Mouse (Mus musculus): ENCODE data around the gene Bnip2. TPM values are rescaled to one million over a fixed set of nuclear protein-coding genes. Genes with fewer than 3 reads are reported as not detected.
A peak's percentile ranks its signal among the peaks of the same experiment; 100 is the strongest.

Gene Bnip2
- polyA plus RNA-seq, 1 experiment = 65.6 TPM

- H3K4me3 ChIP-seq (ENCODE audit: low read depth, low read length) = no peak overlapping the region
- H3K9me3 ChIP-seq (replicated peaks; ENCODE audit: control insufficient read depth, insufficient read depth, low read length, poor library complexity, severe bottlenecking) = no peaks in the 10 kb centered on the region
- TF ChIP-seq CTCF (IDR thresholded peaks at IDR 0.05; ENCODE audit: low read depth, low read length) = no peak
- no peak for TF ChIP-seq POLR2A (IDR thresholded peaks at IDR 0.05; ENCODE audit: insufficient read depth, low read length)
- TF ChIP-seq EP300 (IDR thresholded peaks at IDR 0.05; ENCODE audit: insufficient read depth, low read depth, low read length) = no peak
- no peaks in the 10 kb centered on the region for H3K4me1 ChIP-seq (ENCODE audit: control insufficient read depth, insufficient read depth, low read length)
- H3K36me3 ChIP-seq (ENCODE audit: control insufficient read depth, insufficient read depth, low read length, poor library complexity, severe bottlenecking) = no peaks in the 10 kb centered on the region
- H3K9ac ChIP-seq (ENCODE audit: low read depth, poor library complexity, severe bottlenecking) = no peak overlapping the region
- H3K27ac ChIP-seq (ENCODE audit: insufficient read depth, low read length) = peak overlapping the region; percentile 20; the same call in 1 of the 2 replicates
- no peaks in the 10 kb centered on the region for H3K27me3 ChIP-seq (ENCODE audit: control insufficient read depth, insufficient read depth, low read length, poor library complexity, severe bottlenecking)
Measured at GRCm38 (mm10) chr9:70046255-70046654, 57.0 kb downstream of the Bnip2 start.

- TF ChIP-seq POLR2A (IDR thresholded peaks at IDR 0.05; ENCODE audit: insufficient read depth, low read length) (no peak), EP300 (IDR thresholded peaks at IDR 0.05; ENCODE audit: insufficient read depth, low read depth, low read length) (peak; percentile 98), CTCF (IDR thresholded peaks at IDR 0.05; ENCODE audit: low read depth, low read length) (no peak)
- no peaks in the 10 kb centered on the region for H3K36me3 ChIP-seq (ENCODE audit: control insufficient read depth, insufficient read depth, low read length, poor library complexity, severe bottlenecking)
- H3K27me3 ChIP-seq (ENCODE audit: control insufficient read depth, insufficient read depth, low read length, poor library complexity, severe bottlenecking) = no peaks in the 10 kb centered on the region
- no peaks in the 10 kb centered on the region for H3K9me3 ChIP-seq (replicated peaks; ENCODE audit: control insufficient read depth, insufficient read depth, low read length, poor library complexity, severe bottlenecking)
- H3K4me3 ChIP-seq (ENCODE audit: low read depth, low read length) = no peak overlapping the region
- H3K27ac ChIP-seq (ENCODE audit: insufficient read depth, low read length) = peak overlapping the region; percentile 93
- H3K9ac ChIP-seq (ENCODE audit: low read depth, poor library complexity, severe bottlenecking) = 0 out of 2 replicates have a peak overlapping the region, but pooled peaks have one; percentile 20
- no peaks in the 10 kb centered on the region for H3K4me1 ChIP-seq (ENCODE audit: control insufficient read depth, insufficient read depth, low read length)
Measured at GRCm38 (mm10) chr9:70047839-70048238, 58.6 kb downstream of the Bnip2 start.

- Histone ChIP-seq H3K27me3 (ENCODE audit: control insufficient read depth, insufficient read depth, low read length, poor library complexity, severe bottlenecking) (no peaks in the 10 kb centered on the region), H3K4me1 (ENCODE audit: control insufficient read depth, insufficient read depth, low read length) (no peaks in the 10 kb centered on the region), H3K36me3 (ENCODE audit: control insufficient read depth, insufficient read depth, low read length, poor library complexity, severe bottlenecking) (no peaks in the 10 kb centered on the region), H3K9me3 (replicated peaks; ENCODE audit: control insufficient read depth, insufficient read depth, low read length, poor library complexity, severe bottlenecking) (no peaks in the 10 kb centered on the region), H3K4me3 (ENCODE audit: low read depth, low read length) (peak overlapping the region; percentile 37; the same call in 1 of the 2 replicates), H3K9ac (ENCODE audit: low read depth, poor library complexity, severe bottlenecking) (0 out of 2 replicates have a peak overlapping the region, but pooled peaks have one; percentile 20), H3K27ac (ENCODE audit: insufficient read depth, low read length) (peak overlapping the region; percentile 93)
- TF ChIP-seq POLR2A (IDR thresholded peaks at IDR 0.05; ENCODE audit: insufficient read depth, low read length) = no peak
- TF ChIP-seq CTCF (IDR thresholded peaks at IDR 0.05; ENCODE audit: low read depth, low read length) = no peak
- TF ChIP-seq EP300 (IDR thresholded peaks at IDR 0.05; ENCODE audit: insufficient read depth, low read depth, low read length) = no peak
Measured at GRCm38 (mm10) chr9:70048280-70048679, 59.0 kb downstream of the Bnip2 start.

GRCm38 (mm10) chr9:70048751-70049415 is 59.6 kb downstream of the Bnip2 start:
- Histone ChIP-seq H3K36me3 (ENCODE audit: control insufficient read depth, insufficient read depth, low read length, poor library complexity, severe bottlenecking) (no peaks in the 10 kb centered on the region), H3K4me3 (ENCODE audit: low read depth, low read length) (peak overlapping the region; percentile 37), H3K4me1 (ENCODE audit: control insufficient read depth, insufficient read depth, low read length) (no peaks in the 10 kb centered on the region), H3K27me3 (ENCODE audit: control insufficient read depth, insufficient read depth, low read length, poor library complexity, severe bottlenecking) (no peaks in the 10 kb centered on the region), H3K9ac (ENCODE audit: low read depth, poor library complexity, severe bottlenecking) (peak overlapping the region; percentile 20; the same call in 1 of the 2 replicates), H3K9me3 (replicated peaks; ENCODE audit: control insufficient read depth, insufficient read depth, low read length, poor library complexity, severe bottlenecking) (no peaks in the 10 kb centered on the region), H3K27ac (ENCODE audit: insufficient read depth, low read length) (peak overlapping the region; percentile 93)
- no peak for TF ChIP-seq CTCF (IDR thresholded peaks at IDR 0.05; ENCODE audit: low read depth, low read length)
- TF ChIP-seq POLR2A (IDR thresholded peaks at IDR 0.05; ENCODE audit: insufficient read depth, low read length) = no peak
- no peak for TF ChIP-seq EP300 (IDR thresholded peaks at IDR 0.05; ENCODE audit: insufficient read depth, low read depth, low read length)

GRCm38 (mm10) chr9:70049416-70049783 is 60.1 kb downstream of the Bnip2 start:
- H3K4me3 ChIP-seq (ENCODE audit: low read depth, low read length) = peak overlapping the region; percentile 37
- no peaks in the 10 kb centered on the region for H3K9me3 ChIP-seq (replicated peaks; ENCODE audit: control insufficient read depth, insufficient read depth, low read length, poor library complexity, severe bottlenecking)
- no peaks in the 10 kb centered on the region for H3K36me3 ChIP-seq (ENCODE audit: control insufficient read depth, insufficient read depth, low read length, poor library complexity, severe bottlenecking)
- H3K9ac ChIP-seq (ENCODE audit: low read depth, poor library complexity, severe bottlenecking) = peak overlapping the region; percentile 20
- no peaks in the 10 kb centered on the region for H3K4me1 ChIP-seq (ENCODE audit: control insufficient read depth, insufficient read depth, low read length)
- no peaks in the 10 kb centered on the region for H3K27me3 ChIP-seq (ENCODE audit: control insufficient read depth, insufficient read depth, low read length, poor library complexity, severe bottlenecking)
- TF ChIP-seq CTCF (IDR thresholded peaks at IDR 0.05; ENCODE audit: low read depth, low read length) (no peak), POLR2A (IDR thresholded peaks at IDR 0.05; ENCODE audit: insufficient read depth, low read length) (no peak), EP300 (IDR thresholded peaks at IDR 0.05; ENCODE audit: insufficient read depth, low read depth, low read length) (no peak)
- peak overlapping the region; percentile 93 for H3K27ac ChIP-seq (ENCODE audit: insufficient read depth, low read length)

GRCm38 (mm10) chr9:70049839-70050238 is 60.6 kb downstream of the Bnip2 start:
- no peaks in the 10 kb centered on the region for H3K4me1 ChIP-seq (ENCODE audit: control insufficient read depth, insufficient read depth, low read length)
- no peaks in the 10 kb centered on the region for H3K9me3 ChIP-seq (replicated peaks; ENCODE audit: control insufficient read depth, insufficient read depth, low read length, poor library complexity, severe bottlenecking)
- TF ChIP-seq EP300 (IDR thresholded peaks at IDR 0.05; ENCODE audit: insufficient read depth, low read depth, low read length) (no peak), POLR2A (IDR thresholded peaks at IDR 0.05; ENCODE audit: insufficient read depth, low read length) (no peak), CTCF (IDR thresholded peaks at IDR 0.05; ENCODE audit: low read depth, low read length) (no peak)
- no peak overlapping the region for H3K4me3 ChIP-seq (ENCODE audit: low read depth, low read length)
- H3K27me3 ChIP-seq (ENCODE audit: control insufficient read depth, insufficient read depth, low read length, poor library complexity, severe bottlenecking) = no peaks in the 10 kb centered on the region
- peak overlapping the region; percentile 94 for H3K27ac ChIP-seq (ENCODE audit: insufficient read depth, low read length)
- no peaks in the 10 kb centered on the region for H3K36me3 ChIP-seq (ENCODE audit: control insufficient read depth, insufficient read depth, low read length, poor library complexity, severe bottlenecking)
- peak overlapping the region; percentile 20 for H3K9ac ChIP-seq (ENCODE audit: low read depth, poor library complexity, severe bottlenecking)
